Mouse (Mus musculus) CD4-positive, CD25-positive, alpha-beta regulatory T cell, adult 2 months (primary cell): ENCODE data around the gene Acvr1.

Source experiments
- DNase-seq: peaks from one replicate; pipeline ENCODE4 v3.0.0-alpha.2; 2012; ENCODE audit warnings: low read depth, low spot score

Acvr1 gene

GRCm38 (mm10) chr2:58415037-58415436, 151.9 kb downstream of the Acvr1 start:
- peak; percentile 55 for DNase-seq

GRCm38 (mm10) chr2:58408926-58409634, 157.9 kb downstream of the Acvr1 start:
- no peak for DNase-seq

GRCm38 (mm10) chr2:58403481-58403880, 163.5 kb downstream of the Acvr1 start:
- no peak for DNase-seq

- DNase-seq: no peak
Observed at GRCm38 (mm10) chr2:58388601-58389000, 178.4 kb downstream of the Acvr1 start.

- no peak for DNase-seq
Observed at GRCm38 (mm10) chr2:58380020-58380419, 186.9 kb downstream of the Acvr1 start.

GRCm38 (mm10) chr2:58379475-58379874, 187.5 kb downstream of the Acvr1 start:
- no peak for DNase-seq

GRCm38 (mm10) chr2:58377417-58378130, 189.4 kb downstream of the Acvr1 start:
- DNase-seq: no peak

- DNase-seq: no peak
Observed at GRCm38 (mm10) chr2:58366196-58366595, 200.8 kb downstream of the Acvr1 start.

- DNase-seq: no peak
Observed at GRCm38 (mm10) chr2:58361361-58362046, 205.5 kb downstream of the Acvr1 start.

- DNase-seq: no peak
Observed at GRCm38 (mm10) chr2:58358132-58358460, 208.9 kb downstream of the Acvr1 start.

GRCm38 (mm10) chr2:58357414-58358131, 209.4 kb downstream of the Acvr1 start, which contains the start of gene Acvr1c:
Gene Acvr1c, minus strand, starts transcription at chr2:58357895.
- peak; percentile 77 for DNase-seq

GRCm38 (mm10) chr2:58357068-58357413, 209.9 kb downstream of the Acvr1 start:
- DNase-seq: peak; percentile 31

GRCm38 (mm10) chr2:58354389-58354788, 212.6 kb downstream of the Acvr1 start:
- no peak for DNase-seq

GRCm38 (mm10) chr2:58352846-58353245, 214.1 kb downstream of the Acvr1 start:
- no peak for DNase-seq

GRCm38 (mm10) chr2:58350657-58351056, 216.3 kb downstream of the Acvr1 start:
- DNase-seq: no peak
